Mouse (Mus musculus): ENCODE data around the gene Prrt3. TPM values are rescaled to one million over a fixed set of nuclear protein-coding genes. Genes with fewer than 3 reads are reported as not detected.
A peak's percentile ranks its signal among the peaks of the same experiment; 100 is the strongest.

Gene Prrt3
- total and polyA plus RNA-seq, 3 experiments: 0.09 to 0.33 (median 0.21) TPM

DNA sequence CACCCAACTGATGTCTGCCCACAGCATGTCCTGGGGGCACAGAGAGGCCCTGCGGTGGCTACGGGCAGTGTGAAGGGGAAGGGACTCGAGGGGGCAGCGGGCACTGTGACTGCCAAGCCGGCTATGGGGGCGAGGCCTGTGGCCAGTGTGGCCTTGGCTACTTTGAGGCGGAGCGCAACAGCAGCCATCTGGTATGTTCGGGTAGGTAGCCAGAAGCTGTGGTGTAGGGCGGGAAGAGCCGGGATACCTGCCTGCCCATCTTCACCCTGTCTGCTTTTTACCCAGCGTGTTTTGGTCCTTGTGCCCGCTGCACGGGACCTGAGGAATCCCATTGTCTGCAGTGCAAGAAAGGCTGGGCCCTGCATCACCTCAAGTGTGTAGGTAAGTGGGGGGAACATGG is 12.3 kb downstream of the Prrt3 start:
- no peak for DNase-seq

- peak; percentile 41 for DNase-seq
Measured at GRCm38 (mm10) chr6:113487125-113487576, 14.6 kb downstream of the Prrt3 start.

DNA sequence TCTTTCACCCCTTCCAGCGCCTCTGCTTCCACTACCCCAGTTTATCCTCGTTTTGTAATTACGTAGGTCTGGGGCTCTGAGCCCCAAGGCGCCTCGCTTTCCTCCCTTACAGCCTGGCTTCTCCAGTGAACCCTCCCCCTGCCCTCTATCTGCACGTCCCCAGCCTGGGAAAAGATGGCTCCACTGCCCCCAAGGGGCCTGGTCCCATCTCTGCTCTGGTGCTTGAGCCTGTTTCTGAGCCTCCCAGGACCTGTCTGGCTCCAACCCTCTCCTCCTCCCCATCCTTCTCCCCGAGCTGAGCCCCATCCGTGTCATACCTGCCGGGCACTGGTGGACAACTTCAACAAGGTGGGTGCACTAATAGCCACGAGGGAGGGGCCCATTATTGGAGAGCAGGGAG is 18.0 kb downstream of the Prrt3 start:
- peak; percentile 37 for DNase-seq

DNA sequence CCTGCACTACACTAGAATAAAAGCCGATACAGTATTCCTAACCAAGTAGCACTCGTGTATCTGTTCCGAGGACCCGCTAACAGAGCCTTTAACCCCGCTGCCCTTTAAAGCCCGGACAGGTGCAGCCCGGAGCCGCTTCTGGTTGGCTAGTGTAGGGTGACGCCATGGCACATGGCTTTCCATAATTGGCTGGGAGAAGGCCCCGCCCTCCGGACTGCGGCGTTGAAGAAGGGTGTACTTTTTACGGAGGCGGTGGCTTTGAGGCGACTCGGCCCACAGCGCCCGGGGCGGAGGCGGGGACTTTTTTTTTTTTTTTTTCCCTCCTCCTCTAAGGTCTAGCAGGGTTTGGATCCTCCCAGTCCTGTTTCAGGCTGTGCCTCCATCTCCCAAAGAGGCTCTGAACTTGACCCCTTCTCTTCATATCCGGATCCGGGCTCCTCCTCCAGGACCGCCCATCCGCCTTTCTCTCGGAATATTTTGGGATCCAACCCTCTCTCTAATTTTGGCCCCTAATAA is 18.6 kb downstream of the Prrt3 start, which contains the start of gene Creld1:
Creld1 (plus strand) TSS at position 198 of the 516 bp plus-strand sequence.
- DNase-seq: peak; percentile 98

GRCm38 (mm10) chr6:113482477-113483099 is 19.1 kb downstream of the Prrt3 start:
- peak; percentile 76 for DNase-seq

- DNase-seq: peak; percentile 42
Measured at GRCm38 (mm10) chr6:113480555-113481373, 21.0 kb downstream of the Prrt3 start.

GRCm38 (mm10) chr6:113478906-113479305 is 22.8 kb downstream of the Prrt3 start:
- DNase-seq: no peak

DNA sequence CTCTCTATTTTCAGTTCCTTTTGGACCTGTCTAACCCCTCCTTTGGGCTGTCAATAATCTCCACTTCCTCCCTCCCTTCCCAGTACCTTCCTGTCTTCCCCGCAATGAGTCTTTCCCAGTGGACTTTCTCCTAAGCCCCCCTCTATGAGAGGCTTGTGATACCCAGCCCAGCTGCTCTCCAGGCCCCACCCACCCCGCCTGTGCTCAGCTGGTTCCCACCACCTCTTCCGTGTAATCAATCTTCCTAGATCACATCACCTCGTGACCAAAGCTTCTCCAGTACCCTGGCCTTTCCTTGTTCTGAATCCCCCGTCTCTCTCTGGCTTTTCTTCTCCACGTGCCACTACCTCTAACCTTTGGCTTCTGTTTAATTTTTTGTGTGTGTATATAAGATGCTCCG is 24.4 kb downstream of the Prrt3 start:
- no peak for DNase-seq

DNA sequence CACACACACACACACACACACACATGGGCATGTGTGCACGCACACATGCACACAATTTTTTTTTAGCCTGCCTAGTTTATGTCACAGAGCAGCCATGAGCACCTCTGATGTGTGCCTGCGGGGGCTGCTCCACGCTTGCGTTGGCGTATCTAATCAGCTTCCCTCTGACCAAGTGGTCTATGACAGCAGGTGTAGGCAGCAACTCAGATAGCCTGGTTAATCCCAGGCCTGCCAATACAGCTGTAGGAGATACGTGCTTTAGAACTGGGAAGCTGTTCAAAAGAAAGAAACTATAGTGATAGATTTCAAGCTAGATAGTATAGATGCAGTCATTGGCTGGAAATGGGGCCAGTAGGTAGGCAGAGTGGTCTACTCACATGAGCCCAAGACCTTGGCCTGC is 28.0 kb downstream of the Prrt3 start:
- no peak for DNase-seq

DNA sequence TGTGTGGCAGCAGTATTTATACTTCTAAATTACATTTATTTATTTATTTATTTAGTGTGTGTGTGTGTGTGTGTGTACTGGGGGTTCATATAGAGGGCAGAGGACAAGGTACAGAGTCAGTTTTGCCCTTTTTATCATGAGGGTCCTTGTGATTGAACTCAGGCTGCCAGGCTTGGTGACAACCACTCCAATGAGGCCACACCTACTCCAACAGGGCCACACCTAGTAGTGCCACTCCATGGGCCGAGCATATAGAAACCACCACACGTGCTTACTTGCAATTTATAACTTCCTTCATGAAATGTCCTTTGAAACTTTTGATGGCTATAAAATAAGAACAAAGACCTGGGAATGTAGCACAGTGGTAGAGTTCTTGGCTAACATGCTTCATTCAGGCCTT is 28.5 kb downstream of the Prrt3 start:
- no peak for DNase-seq

DNA sequence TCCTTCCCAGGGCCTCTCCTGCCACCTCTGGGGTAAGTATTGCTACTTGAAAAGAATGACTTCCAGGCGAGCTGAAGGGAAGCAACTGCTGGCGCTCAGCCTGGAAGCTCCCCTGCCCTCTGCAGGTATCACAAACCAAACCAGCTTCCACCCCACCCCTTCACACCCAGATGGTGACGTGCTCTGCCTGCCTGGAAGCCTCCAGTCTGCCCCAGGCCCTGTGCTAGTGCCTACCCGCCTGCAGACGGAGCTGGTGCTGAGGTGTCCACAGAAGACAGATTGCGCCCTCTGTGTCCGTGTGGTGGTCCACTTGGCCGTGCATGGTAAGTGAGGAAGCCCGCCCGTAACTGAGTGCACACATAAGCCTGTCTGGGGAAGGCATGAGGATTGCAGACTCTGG is 29.7 kb downstream of the Prrt3 start:
- DNase-seq: no peak

DNA sequence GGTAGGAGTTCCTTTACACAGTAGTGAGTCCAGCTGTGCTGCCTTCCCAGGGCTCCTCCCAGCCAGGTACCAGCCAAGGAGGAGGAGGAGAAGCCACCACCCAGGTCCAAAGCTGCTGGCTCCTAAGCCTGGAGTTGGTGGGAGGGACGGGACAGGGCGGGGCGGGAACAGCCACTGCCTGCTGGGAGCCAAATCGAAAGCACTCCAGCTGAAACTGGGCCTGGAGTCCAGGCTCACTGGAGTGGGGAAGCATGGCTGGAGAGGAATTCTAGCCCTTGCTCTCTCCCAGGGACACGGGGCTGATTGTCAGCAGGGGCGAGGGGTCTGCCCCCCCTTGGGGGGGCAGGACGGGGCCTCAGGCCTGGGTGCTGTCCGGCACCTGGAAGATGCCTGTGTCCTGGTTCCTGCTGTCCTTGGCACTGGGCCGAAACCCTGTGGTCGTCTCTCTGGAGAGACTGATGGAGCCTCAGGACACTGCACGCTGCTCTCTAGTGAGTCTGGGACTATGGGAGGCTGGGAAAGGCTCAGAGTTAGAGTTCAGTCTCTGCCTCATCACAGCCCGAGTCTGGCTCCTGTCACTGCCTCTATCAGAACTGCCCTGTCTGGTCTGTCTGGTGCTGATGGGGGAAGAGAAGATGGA is 30.3 kb downstream of the Prrt3 start, which contains the start of gene Il17rc:
Il17rc (plus strand) TSS at position 131 of the 640 bp plus-strand sequence.
- peak; percentile 76 for DNase-seq

DNA sequence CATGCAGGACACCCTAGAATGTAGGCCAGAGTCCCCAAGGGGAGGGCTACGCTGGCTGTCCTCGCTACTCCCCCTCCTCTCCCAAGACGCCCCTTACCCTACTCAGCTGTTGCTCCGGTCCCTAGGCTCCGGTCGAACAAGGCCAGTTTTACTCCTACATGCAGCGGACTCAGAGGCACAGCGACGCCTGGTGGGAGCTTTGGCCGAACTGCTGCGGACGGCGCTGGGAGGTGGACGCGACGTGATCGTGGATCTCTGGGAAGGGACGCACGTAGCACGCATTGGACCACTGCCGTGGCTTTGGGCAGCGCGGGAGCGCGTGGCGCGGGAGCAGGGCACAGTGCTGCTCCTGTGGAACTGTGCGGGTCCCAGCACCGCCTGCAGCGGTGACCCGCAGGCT is 32.3 kb downstream of the Prrt3 start:
- peak; percentile 85 for DNase-seq

DNA sequence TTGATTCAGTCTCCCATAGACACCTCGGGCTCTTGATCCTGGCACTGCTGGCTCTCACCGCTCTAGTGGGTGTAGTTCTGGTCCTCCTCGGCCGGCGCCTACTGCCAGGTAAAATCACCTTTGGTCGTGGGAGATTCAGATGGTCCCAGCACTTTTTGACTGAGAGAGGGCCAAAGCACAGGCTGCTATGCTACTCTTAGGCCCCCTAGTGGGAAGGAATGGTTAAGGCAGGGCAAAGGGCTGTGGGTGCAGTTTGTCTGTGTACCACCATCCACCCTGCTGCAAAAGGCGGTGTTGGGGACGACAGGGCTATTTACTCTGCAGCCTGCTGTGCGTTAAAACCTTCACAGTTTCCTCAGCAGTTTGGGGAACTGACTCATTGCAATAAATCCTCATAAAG is 32.7 kb downstream of the Prrt3 start:
- peak; percentile 63 for DNase-seq

- DNase-seq: no peak
Measured at GRCm38 (mm10) chr6:113468512-113468911, 33.2 kb downstream of the Prrt3 start.

GRCm38 (mm10) chr6:113465602-113466001 is 36.1 kb downstream of the Prrt3 start:
- DNase-seq: no peak

DNA sequence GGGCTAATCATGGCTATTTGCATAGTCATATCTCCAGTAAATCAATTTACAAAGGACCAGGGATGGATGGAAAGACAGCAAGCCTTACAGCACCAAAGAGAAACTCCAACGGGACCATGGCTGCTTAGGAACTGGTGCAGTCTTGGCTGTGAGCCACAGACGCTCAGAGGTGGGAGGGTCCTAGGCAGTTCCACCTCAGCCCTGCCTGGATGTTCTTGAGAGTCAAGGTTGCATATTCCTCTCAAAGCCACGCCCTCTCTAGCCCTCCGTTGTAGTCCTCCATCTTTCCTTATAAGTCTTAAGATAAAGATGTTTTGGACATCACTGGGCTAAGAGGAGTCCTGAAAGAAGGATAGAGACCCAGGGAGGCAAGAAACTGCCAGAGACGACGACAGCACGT is 37.7 kb downstream of the Prrt3 start:
- no peak for DNase-seq

DNA sequence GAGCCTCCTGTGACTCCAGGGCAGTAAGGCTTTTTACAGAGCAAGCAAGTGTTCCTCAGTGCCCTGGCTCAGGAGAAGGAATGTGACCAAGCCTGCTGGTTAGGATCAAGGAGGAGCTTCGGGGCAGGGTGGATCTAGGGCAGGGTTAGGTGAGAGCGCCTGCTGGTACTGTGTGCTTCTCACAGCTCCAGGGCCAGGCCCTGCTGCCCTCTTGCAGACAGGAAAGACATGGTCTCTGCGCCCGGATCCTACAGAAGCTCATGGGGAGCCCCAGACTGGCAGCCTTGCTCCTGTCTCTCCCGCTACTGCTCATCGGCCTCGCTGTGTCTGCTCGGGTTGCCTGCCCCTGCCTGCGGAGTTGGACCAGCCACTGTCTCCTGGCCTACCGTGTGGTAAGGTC is 43.1 kb downstream of the Prrt3 start:
- DNase-seq: no peak

DNA sequence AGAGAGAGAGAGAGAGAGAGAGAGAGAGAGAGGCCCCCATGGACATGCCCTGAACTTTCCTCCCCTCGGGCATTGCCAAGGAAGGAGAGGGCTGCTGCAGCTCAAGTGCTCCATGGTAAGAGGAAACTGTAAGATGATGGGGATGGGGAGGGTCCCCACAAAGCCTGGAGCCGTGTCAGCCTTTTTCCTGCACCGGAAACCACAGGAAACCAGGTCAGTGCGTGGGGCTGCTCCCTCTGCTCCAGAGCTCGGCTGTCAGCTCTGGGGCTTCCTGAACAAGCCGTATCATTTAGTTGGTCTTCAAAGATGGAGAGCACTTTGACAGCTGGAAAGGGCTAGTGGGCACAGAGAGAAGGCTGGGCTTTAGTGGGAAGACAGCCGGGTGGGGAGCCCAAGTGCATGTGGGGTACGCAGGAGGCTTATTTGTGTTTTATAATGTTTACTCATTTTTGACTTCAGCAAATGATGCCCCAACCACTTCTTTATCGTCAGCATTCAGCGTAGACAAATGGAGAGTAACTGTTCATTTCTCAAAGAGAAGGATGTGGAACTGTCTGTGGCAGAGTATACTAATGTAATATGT is 43.7 kb downstream of the Prrt3 start, which contains the start of gene Il17re:
Il17re (plus strand) TSS at position 533 of the 583 bp plus-strand sequence.
- no peak for DNase-seq

- no peak for DNase-seq
Measured at GRCm38 (mm10) chr6:113455007-113455406, 46.7 kb downstream of the Prrt3 start.

GRCm38 (mm10) chr6:113451839-113452238 is 49.9 kb downstream of the Prrt3 start:
- no peak for DNase-seq

DNA sequence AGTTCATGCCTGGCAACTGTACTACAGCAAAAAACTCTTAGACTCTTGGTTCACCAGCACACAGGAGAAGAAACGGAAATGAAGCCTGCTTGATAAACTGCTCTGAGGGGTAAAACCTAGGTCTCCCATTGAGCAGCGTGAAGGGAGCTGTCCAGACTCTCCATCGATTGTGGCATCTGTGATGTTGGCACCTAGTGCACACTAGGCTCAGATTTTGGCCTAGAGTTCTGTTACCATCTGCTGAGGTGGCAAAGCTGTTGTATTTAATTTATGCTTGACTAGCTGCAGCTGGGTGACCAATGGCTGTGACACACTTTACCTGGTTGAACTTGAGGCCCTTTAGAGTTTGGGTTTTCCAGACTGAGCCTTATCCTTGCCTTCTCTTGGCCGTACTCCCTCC is 54.1 kb downstream of the Prrt3 start:
- no peak for DNase-seq
